Mouse (Mus musculus): ENCODE results near the gene Tnik. TPM values are rescaled to one million over a fixed set of nuclear protein-coding genes. Genes with fewer than 3 reads are reported as not detected.

The Tnik gene
- total RNA-seq, 2 experiments from 2014 or later: 166 to 227 TPM

DNA sequence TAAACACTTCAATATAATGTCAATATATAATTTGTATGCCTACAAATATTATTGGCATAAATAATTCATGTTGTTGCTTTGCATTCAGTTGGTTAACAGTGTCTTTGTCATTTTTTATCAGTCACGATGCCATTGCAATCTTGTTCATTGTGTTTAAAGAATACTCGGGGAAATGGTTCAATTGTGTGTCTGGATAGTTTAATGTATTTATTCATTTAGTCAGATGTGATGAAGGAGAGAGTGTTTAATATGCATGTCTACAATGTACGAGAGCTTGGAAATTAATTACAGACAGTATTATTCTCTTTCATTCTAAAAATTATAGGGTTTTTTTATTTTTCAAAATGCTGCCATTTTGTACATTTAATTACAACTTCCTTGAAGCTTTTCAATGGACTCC is 190.4 kb downstream of the Tnik start:
- DNase-seq (ENCODE audit: extremely low spot score in 1 of 2, low spot score in 1 of 2): no peak

GRCm38 (mm10) chr3:28456842-28457241 is 193.8 kb downstream of the Tnik start:
- no peak for DNase-seq (ENCODE audit: extremely low spot score in 1 of 2, low spot score in 1 of 2)

- DNase-seq (ENCODE audit: extremely low spot score in 1 of 2, low spot score in 1 of 2): no peak
Observed at GRCm38 (mm10) chr3:28457517-28457916, 194.5 kb downstream of the Tnik start.

GRCm38 (mm10) chr3:28466688-28467087 is 203.7 kb downstream of the Tnik start:
- DNase-seq (ENCODE audit: extremely low spot score in 1 of 2, low spot score in 1 of 2): no peak

GRCm38 (mm10) chr3:28467148-28467754 is 204.2 kb downstream of the Tnik start:
- no peak for DNase-seq (ENCODE audit: extremely low spot score in 1 of 2, low spot score in 1 of 2)

DNA sequence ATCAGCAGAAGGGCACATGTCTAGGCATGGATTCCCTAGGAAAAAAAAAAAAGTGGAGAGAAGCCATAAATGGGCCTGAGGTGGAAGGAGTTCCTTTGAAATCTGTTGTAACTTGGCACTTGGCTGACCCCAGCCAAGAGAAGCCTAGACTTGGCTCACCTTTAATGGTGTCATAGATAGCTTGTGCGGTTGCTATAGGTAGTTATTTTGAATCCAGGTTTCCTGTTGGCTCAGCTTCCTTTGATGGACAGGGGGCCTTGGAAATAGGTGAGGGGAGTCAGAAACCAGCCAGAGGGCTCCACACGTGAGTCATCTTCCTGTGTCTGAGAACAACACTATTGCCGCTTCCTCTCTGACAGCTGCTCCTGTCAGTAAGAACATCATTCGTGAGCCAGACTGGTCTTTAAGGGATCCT is 204.9 kb downstream of the Tnik start:
- DNase-seq (ENCODE audit: extremely low spot score in 1 of 2, low spot score in 1 of 2): no peak

- DNase-seq (ENCODE audit: extremely low spot score in 1 of 2, low spot score in 1 of 2): no peak
Observed at GRCm38 (mm10) chr3:28473439-28473838, 210.4 kb downstream of the Tnik start.

- no peak for DNase-seq (ENCODE audit: extremely low spot score in 1 of 2, low spot score in 1 of 2)
Observed at GRCm38 (mm10) chr3:28477373-28477772, 214.4 kb downstream of the Tnik start.

- DNase-seq (ENCODE audit: extremely low spot score in 1 of 2, low spot score in 1 of 2): no peak
Observed at GRCm38 (mm10) chr3:28485716-28486115, 222.7 kb downstream of the Tnik start.

GRCm38 (mm10) chr3:28487418-28487817 is 224.4 kb downstream of the Tnik start:
- DNase-seq (ENCODE audit: extremely low spot score in 1 of 2, low spot score in 1 of 2): no peak

- no peak for DNase-seq (ENCODE audit: extremely low spot score in 1 of 2, low spot score in 1 of 2)
Observed at GRCm38 (mm10) chr3:28491085-28492041, 228.3 kb downstream of the Tnik start.

GRCm38 (mm10) chr3:28496806-28497502 is 233.9 kb downstream of the Tnik start:
- no peak for DNase-seq (ENCODE audit: extremely low spot score in 1 of 2, low spot score in 1 of 2)

DNA sequence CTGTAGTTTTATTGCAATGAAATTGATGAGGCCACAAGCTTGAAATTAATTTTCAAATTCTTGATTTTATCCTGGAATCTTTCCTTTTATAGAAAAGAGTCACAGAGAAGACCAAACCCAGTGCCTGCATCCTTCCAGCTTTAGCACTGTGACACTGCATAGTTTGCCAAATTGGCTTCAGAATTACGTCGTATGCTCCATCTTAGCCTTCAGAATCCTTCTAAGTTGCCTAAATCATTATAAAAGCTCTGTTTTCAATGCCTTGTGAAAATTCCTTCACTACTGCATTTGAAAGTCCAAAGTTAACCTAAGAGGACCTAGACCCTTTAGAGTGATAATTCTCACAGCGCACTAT is 234.5 kb downstream of the Tnik start:
- DNase-seq (ENCODE audit: extremely low spot score in 1 of 2, low spot score in 1 of 2): no peak

- no peak for DNase-seq (ENCODE audit: extremely low spot score in 1 of 2, low spot score in 1 of 2)
Observed at GRCm38 (mm10) chr3:28502697-28503096, 239.7 kb downstream of the Tnik start.

DNA sequence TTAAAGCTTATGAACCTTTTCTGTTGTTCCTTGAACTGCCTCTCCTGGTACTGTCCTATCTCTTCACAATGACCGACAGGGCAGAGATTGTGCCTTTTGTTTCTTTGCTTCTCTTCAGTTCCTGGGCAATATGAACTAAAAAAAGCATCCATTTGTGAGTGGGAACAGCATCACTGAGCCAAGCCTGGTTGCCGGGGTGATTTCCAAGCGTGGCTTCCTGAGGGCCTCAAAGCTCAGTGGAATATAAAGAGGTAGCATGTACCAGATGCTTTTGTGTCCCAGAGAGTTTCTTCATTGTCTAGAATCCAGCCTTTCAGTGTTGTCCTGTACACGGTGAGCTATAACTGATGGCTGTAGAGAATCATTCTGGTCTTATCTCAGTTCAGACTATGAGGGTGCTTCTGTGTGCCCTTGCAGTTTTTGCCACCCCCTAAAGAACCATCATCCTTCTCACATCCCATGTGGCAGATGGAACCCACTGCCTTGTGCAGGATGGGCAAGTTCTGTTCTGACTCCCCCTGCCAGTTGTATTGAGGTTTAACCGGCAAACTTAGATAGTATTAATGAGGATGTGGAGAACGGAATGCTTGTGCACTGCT is 246.4 kb downstream of the Tnik start:
- DNase-seq (ENCODE audit: extremely low spot score in 1 of 2, low spot score in 1 of 2): no peak

- no peak for DNase-seq (ENCODE audit: extremely low spot score in 1 of 2, low spot score in 1 of 2)
Observed at GRCm38 (mm10) chr3:28523004-28523482, 260.0 kb downstream of the Tnik start.

GRCm38 (mm10) chr3:28523541-28524165 is 260.6 kb downstream of the Tnik start:
- DNase-seq (ENCODE audit: extremely low spot score in 1 of 2, low spot score in 1 of 2): no peak

GRCm38 (mm10) chr3:28524562-28524961 is 261.5 kb downstream of the Tnik start:
- DNase-seq (ENCODE audit: extremely low spot score in 1 of 2, low spot score in 1 of 2): no peak

- no peak for DNase-seq (ENCODE audit: extremely low spot score in 1 of 2, low spot score in 1 of 2)
Observed at GRCm38 (mm10) chr3:28526671-28527070, 263.7 kb downstream of the Tnik start.

- no peak for DNase-seq (ENCODE audit: extremely low spot score in 1 of 2, low spot score in 1 of 2)
Observed at GRCm38 (mm10) chr3:28527231-28527630, 264.2 kb downstream of the Tnik start.

Measured in layer of hippocampus, postnatal 25 days (tissue).